Mouse (Mus musculus) regulatory T cell (primary cell): Measurements from ENCODE around the gene Yes1.
"Not testable (repeated sequence)": the region's sequence is repeated elsewhere in the genome, so short reads cannot be mapped to it uniquely, and the experiment has no call there.

Experiments
- in situ Hi-C: fragments of 300-600 bp; cut with MboI, MseI; formaldehyde crosslinking; loops from one replicate; pipeline ENCODE4 v1.15.1; 2025; ENCODE audit warnings: high pct_unique_total_duplicates

Yes1 gene

DNA sequence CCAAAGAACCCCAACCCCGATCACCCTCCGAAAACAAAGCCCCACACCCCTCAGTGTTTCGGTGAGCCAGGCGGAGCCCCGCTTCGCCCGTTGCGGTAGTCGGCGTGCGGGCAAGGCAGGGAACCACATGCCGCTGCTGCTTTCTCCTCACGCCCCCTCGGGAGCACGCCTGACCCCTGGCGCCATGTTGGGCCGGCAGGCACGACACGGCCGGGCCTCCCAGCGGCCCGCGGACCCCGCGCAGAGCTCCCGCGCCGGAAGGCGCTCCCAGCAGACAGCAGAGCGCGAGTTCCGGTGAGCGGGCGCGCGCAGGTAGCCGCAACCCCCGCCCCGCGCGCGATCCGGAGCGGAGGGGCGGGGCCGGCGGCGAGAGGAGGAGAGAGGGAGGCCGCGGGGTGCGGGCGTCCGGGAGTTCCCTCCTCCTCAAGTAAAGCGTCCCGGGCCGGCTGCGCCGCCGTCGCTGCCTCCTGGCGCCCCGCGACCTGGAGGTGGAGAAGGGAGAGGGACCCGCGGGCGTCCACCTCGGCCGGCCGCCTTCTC, at the start of gene Yes1:
Gene Yes1 (plus strand): TSS at position 371 of the 540 bp plus-strand sequence.
- in situ Hi-C loops, result no loop called here

DNA sequence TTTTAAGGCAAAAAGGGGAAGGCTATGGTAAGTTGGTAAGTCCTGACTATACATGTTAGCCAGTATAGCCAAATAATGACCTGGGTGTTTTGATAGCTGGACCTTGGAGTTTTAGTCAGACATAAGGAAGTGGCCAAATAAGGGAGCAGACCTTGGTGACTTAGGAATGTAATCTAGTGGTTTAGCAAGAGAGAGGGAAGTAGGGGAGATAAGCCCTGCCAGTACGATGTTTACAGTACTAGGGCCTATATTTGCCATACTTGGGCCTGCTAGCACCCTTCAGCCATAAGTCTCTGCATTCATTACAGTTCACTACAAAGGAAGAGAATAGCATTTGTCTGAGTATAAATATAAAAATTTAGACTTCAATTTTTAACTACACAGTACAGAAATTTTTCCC, 46.3 kb upstream of the Yes1 start:
- in situ Hi-C loops, result no loop called here

DNA sequence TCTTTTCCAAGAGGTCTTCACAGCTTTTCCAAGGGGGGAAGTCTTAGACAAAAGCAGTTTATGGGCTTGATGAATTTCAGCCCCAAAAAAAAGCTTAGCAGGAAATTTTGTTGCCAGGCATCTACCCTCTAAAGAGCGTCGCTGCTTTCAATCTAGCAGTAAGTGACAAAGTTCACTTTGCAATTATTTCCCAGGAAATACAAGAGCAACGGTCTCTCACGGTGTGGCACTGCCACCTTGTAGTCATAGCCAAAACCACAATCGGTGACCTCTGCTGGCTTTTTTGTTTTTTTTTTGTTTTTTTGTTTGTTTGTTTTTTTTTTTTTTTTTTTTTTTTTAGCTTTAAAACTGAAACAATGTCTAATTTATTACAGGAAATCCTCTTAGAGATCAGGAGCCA, 39.2 kb upstream of the Yes1 start:
- in situ Hi-C loops, result no loop called here

DNA sequence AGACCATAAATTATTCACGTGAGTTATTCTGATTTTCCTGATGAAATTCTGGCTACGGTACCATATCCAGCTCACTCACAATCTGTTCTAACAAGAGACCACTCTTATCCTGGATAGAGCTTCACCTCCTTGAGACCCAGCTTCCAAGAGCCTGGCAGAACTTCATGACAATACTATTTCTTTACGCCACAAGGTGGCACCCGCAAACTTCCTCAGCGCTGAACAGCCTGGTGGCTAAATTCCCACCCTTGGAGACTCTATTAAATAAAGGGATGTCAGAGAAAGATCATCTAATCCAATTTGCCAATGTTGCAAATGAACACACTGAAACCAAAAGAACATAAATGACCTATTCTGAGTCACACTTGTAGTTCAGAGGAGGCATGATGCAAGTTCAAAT, 22.8 kb upstream of the Yes1 start:
- in situ Hi-C loops, result no loop called here

DNA sequence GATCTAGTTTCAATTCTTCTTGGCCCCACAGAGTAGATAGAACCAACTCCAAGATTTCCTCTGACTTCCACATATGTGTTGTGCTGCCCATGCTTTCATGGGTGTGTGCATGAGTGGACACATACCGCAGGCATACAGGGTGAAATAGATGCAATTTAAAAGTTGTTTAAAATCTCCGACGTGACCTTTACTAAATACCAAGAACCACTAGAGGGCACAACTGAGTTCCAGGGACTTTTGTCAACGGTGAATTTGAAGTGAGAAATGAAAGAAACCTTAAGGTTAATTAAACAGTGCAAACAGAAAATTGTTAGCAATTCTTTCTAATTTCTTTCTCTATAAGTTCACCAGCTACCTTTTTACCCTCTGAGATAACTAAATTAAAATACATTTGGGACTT, 17.2 kb upstream of the Yes1 start:
- in situ Hi-C loops, result loop anchor here (5.0 kb wide), 1 partner anchor 64 kb away; no protein-coding TSS in a partner anchor

DNA sequence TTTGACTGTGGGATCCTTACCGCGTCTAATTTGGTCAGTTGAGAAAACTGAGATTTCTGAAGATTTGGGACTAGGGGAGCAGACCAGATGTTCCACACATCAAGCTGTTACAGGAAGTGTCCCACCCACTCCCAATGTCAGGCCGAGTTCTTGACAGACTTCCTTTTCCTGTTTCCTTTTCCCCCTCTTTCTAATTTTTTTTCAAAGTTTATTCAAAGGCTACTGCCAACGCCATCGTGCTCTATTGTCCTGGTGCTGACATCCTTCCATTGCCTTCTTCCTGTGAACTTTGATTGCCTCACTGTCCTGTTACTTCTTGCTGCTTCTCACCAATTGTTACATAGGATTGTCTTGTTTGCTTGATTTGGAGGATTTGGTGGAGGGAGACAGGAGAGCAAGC, 16.6 kb upstream of the Yes1 start:
- in situ Hi-C loops, result loop anchor here (5.0 kb wide), 1 partner anchor 63 kb away; no protein-coding TSS in a partner anchor

DNA sequence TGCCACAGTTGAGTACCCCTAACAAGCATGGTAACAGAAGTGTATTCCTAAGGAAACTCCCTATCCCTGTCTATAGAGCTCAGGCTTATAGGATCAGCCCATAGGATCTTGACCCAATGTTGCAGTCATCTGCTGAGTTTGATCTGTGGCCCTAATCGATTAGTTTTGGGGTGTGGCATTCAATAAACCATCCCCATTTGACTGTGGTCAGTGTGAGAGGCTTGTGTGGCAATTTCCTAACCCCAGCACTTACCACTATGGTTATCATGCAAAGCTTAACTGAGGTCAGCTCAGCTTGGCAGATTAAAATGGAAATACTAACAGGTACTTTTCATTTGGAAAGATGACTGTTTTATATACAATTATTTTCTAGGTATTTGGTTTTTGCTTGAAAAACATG, 5.1 kb upstream of the Yes1 start:
- in situ Hi-C loops, result no loop called here

DNA sequence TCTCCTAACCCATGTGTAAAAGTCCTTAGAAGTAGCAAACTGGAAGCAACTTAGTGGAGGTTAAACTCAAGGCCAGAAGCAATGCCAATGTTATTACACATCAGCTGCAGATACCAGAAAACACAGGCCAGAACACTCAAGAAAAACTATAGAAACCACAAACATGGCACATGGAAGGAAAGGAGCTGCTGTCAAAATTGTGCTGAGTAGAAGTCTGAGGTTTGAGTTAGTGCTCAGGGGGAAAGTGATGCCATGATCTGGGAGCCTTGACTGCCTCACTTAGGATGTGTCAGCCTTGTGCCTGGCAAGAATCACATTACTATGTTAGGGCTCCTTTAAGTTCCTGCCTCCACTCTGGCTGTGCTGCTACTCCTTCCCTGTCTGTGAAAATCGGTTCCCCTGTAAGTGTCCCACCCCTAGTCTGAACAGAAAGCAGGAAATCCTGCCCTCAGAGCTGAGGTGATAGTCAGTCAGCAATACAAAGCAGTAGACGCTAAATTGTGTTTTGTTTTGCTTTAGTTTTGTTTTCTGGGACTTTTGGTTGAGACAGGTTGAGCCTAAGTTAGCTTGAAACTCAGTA, 3.1 kb upstream of the Yes1 start:
- in situ Hi-C loops, result no loop called here

DNA sequence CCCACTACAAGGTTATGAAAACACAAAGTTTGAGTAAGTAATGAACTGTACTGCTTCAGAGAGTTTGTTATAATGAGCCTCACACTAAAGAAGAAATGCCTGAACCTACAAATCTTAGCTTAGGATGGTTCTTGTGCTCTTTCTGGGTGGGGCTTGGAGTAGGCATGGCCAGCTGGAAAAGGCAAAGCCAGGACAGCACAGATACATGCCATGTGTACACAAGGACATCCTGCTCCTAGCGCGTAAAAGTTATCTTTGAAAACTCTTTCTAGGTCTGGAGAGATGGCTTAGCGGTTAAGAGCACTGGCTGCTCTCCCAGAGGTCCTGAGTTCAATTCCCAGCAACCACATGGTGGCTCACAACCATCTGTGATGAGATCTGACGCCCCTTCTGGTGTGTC, 2.5 kb upstream of the Yes1 start:
- in situ Hi-C loops, result no loop called here

DNA sequence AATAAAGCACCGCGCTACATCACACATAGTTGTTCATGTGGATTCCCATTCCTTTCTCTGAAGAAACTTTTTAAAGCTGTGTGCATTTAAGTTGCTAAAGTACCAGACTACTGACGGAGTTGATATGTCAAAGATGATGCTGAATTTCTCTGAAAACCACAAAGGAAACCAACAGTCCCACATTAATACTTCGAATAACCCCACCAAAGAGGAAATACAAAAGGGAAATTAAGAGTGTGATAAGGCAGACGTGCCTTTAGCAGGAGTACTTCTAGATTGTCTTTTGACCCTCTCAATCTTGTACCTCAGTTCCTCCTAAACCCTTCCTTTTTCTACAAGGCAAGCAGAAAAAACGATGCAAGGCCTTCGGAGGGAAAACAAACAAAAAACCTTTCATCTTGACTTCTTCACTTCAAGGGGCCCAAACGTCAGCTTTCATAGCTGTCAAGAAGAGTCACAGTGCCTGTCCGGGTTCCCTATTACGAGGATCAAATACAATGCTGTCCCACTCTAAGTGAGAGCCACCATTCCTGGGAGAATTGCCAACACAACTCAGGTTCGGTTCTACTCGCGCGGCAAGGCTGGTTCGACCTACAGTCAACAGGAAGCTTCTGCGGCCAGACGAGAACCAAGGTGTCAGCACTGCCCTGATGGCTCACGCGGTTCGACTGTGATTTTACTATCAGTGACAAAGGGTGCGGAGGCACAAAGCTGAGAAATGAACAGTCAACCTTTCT, 739 bp upstream of the Yes1 start:
- in situ Hi-C loops, result no loop called here

DNA sequence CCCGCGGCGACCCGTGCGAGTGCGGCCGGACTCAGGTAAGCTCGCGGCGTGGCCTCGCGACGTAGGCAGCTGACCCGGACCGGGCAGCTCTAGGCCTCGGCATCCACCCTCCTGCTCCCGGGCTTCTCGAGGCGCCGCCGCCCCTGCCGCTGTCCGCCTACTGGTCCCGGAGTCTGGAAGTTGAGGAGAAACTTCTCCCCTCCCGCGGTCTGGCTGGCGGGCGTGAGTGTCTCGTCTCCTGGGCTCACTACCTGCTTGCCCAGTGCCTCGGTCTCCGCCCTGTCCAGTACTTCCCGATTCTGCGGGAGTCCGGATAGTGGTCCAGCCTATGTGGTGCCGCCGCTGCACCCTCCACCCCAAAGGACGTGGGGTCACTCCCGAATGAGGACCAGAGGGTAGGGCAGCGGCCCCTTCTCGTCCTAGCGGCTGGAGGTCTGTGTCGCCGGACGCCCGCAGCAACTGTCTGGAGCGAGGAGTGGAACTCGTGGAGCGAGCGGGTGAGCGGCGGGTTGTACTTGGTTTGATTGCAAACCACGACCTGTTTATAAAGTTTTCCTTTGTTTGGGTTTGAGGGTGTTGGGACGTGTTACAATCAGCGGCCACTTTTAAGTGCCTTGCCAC, 480 bp downstream of the Yes1 start:
- in situ Hi-C loops, result no loop called here

DNA sequence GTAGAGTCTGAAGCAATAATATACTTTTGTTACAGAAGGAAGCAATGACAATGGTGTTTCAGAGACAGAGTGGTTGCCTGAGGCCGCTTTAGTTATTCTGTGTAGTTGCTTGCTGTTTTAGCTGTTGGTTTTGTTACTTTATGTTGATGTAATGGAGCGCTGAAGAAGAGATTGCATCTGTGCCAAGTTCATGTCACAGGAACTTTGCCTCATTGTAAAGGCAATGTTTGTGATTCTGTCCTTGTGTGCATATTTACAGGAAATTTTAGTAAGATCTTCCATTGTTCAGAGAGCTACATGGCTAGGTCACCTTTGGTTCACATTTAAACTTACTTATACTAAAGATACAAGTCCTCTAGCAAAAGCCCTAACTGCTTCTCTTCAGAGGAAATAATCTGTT, 3.3 kb downstream of the Yes1 start:
- in situ Hi-C loops, result no loop called here

DNA sequence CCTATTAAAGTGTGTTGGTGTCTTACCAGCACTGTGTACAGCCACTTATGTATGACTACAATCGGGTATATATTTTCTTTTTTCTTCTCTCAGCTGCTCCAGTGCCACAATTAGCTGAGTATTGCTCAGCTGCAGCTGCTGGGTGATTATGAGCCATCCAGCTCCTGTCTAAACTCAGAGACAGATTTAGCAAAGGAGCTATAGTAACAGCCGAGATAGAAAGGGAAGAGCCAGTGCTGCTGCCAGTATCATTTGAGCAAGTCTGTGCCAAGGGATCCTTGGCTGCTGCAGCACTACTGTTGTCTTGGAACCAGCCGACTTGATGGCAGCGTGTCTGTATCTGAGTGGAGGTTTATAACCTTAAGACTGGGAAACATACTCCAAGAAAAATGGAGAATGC, 3.7 kb downstream of the Yes1 start:
- in situ Hi-C loops, result no loop called here

DNA sequence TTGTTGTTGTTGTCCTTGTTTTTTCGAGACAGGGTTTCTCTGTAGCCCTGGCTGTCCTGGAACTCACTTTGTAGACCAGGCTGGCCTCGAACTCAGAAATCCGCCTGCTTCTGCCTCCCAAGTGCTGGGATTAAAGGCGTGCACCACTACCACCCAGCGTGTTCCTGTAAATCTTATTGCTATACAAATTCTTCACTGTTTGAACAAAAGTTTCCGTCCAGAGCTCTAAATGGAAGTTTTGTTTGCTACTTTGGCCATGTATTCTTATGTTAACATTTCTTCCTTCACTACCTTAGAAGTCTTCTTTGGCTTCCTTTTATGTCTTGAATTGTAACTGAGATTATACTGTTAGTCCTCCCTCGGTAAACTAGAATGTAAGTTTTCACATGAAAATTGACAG, 5.5 kb downstream of the Yes1 start:
- in situ Hi-C loops, result not testable (repeated sequence)

DNA sequence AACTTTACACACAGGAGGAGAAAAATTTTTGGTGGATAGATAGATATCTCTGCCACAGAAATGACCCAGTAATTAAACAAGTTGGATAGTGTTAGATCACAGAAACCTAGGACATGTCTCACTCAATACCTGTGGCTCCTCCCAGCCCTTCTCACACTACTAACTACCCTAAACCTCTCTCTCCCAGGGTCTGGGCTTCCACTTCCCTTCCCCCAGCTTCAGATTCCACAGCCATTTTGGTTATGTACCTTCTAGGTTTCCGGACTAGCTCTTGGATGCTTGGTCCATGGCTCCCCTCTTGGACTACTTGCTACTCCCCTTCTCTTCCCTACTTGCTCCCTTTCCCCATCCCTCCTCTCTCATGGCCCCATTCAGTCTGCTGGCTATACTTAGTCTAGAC, 6.9 kb downstream of the Yes1 start:
- in situ Hi-C loops, result no loop called here

DNA sequence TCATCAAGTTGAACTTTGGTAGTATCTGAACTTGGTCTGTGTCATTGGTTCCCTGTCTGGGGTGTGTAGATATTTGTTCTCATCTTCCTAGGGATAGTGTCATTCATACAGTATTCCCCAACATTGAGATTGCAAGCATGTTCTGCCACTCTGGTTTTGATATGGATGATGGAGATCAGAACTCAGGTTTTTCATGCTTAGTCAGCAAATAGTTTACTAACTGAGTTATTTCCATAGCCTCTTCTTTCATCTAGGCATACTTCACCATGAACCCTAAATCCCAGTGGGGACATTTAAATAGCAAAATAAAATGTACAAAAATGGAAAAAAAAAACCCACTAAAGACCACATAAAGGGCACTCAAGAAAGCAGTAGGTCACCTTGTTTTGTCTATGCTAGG, 12.7 kb downstream of the Yes1 start:
- in situ Hi-C loops, result no loop called here

DNA sequence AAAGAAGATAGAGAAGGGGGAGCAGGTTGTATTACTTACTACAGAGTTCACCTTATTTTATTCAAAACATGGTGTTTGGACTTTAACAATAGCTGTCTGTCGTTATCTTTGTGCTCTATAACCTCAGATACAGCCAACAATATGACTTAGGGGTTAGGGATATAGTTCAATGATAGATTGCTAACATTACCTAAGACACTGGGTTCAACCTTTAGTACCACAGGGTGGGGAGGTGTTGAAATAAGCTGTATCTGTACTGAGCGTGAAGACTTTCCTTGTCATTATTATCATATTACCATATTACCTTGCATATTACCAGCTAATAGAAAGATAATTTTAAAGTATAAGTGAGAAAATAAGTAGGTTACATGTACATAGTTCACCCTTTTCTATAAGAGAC, 13.8 kb downstream of the Yes1 start:
- in situ Hi-C loops, result no loop called here

DNA sequence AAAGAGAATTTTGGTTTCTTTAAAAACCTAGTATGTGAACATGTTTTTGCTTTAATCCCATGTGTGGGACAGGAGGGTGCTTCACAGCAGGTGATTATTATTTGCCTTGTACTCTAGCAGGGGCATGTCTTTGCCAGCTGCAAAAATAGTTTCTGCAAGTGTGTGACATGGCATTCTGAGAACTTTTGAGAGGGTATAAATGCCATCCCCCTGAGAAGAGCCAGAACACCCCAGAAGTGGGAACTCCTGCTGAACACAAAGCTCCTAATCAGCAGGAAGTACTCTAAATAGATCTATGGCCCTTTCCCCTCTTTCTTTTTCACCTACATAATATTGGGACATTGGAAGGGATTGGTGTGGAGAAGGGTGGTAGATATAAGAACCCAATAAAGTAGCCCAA, 22.2 kb downstream of the Yes1 start:
- in situ Hi-C loops, result no loop called here

DNA sequence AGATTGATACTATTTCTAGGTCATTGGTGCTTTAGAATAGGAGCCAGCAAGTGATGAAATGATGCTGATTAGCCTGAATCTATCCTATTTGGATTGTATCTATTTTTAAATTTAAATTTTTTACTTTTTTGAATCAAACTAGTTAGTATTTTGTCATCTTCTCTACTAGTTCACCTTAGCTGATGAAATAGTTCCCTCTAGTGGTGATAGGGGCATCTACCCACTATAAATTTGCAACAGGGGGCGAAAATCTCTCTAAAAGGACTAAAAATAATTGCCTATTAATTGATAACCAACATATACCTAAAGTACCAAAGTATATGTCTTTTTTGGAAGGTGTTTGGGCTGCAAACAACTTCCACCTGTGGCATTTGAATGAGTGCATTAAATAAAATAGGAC, 46.4 kb downstream of the Yes1 start:
- in situ Hi-C loops, result loop anchor here (5.0 kb wide), 1 partner anchor 65 kb away; no protein-coding TSS in a partner anchor

DNA sequence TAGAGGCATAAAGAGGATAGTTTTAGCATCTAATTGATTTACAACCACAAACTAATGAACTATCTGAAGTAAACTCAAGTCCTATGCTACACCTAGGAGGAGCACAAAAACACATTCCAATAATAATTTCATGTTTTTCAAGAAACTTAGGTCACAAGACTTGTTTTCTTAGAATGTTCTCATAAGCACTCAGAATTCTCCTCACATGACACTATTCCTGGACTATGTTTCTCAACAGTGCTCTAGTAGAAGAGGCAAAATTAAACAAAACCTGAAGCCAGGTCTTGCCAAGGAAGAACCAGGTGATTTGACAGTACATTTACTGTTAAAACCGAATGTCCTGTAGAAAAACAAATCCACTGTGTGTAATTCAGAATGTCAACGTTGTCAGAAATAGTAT, 71.5 kb downstream of the Yes1 start:
- in situ Hi-C loops, result no loop called here

DNA sequence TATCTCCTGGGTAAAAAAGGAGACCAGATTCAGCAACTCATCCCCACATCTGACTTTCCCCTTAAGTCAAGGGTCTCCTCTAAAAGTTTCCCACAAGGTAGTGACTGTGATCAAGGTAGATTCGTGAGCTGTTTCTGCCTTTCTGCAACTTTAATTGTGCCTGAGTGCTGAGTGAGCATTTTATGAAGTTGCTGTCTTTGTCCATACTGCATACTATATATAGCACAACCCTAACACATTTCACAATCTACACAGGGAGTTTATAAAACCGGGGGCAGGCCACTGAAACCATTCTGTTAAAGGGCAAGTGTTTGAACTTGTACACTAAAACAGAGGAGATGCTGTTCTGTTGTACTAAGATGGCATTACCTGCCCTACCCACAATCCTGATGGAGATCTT, 82.4 kb downstream of the Yes1 start:
- in situ Hi-C loops, result no loop called here

DNA sequence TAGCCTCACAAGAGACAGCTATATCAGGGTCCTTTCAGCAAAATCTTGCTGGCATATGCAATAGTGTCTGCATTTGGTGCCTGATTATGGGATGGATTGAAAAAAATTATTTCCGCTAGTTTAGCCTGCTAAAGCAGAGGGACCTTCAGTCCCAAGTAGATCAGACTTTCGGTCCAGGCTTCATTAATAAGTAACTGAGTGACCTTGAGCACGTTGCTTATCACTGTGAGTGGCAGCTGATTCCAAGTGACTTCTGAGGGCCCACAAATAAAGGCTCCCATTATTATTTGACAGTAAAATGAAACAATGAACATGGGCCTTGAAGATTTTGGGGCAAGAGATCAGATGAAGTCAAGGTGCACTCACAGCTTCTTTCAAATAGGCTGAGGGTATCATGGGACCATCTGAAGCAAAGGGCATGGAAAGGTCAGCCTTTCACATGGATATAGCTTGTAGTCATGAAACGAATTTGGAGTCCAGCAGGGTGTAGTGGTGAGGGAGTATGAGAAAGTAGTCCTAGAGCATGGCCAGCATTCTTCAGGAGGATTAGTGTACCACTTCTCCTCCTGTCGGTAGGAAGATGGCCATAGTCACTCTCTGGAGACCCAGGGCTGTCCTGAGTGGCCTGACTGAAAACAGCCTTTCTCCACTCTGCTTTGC, 86.4 kb downstream of the Yes1 start:
- in situ Hi-C loops, result no loop called here
